Mouse (Mus musculus) embryo, embryonic 10.5 days (tissue): ENCODE data around the gene Ube2f.

Experiments
- DNase-seq: peaks from one replicate; pipeline ENCODE4 v3.0.0-alpha.2; 2015; ENCODE audit warnings: low spot score

The Ube2f gene

GRCm38 (mm10) chr1:91299026-91299706, 49.1 kb downstream of the Ube2f start:
- peak; percentile 6 for DNase-seq

GRCm38 (mm10) chr1:91299707-91300426, 49.8 kb downstream of the Ube2f start:
- DNase-seq, result peak; percentile 15

GRCm38 (mm10) chr1:91301206-91301920, 51.3 kb downstream of the Ube2f start:
- DNase-seq, result no peak

DNA sequence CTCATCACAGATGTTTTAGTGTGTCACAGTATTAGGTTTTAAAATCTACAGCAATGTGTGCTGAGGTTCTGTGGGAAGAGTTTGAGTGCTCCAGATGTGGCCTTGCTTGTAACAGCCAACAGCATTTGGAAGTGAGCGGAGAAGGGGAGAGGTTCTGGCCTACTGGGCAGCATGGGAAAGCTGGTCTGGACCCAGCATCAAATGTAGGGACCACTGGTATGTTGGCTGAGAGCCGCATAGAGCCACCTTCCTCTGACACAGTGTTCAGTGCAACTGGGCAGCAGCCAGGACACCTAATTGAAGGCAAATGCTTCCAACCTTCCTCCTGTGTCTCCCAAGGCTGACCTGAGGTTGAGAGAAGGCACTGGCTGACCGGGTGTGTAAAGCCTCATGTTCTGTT, 51.9 kb downstream of the Ube2f start:
- no peak for DNase-seq

- DNase-seq, result no peak
These were observed 54.5 kb downstream of the Ube2f start for GRCm38 (mm10) chr1:91304621-91305020.

- DNase-seq, result no peak
These were observed 59.4 kb downstream of the Ube2f start for GRCm38 (mm10) chr1:91309366-91310085.

DNA sequence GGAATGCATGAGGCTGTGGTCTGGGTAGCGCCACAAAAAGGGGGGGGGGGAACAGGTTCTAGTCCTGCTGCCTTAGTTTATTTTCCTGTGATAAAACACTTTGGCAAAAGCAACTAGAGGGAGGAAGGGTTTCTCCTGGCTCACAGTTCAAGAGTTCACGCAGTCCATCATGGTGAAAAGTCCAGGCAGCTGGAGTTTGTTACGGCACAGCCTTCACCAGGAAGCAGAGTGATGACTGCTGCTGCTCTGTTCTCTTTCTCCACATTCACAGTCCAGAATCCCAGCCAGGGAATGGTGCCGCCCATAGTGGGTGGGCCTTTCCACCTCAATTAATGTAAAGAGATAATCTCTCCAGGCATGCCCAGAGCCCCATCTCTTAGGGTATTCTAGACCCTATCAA, 62.2 kb downstream of the Ube2f start:
- DNase-seq, result no peak

- peak; percentile 61 for DNase-seq
These were observed 63.1 kb downstream of the Ube2f start for GRCm38 (mm10) chr1:91313251-91313650.

- DNase-seq, result no peak
These were observed 67.6 kb downstream of the Ube2f start for GRCm38 (mm10) chr1:91317656-91318055.

DNA sequence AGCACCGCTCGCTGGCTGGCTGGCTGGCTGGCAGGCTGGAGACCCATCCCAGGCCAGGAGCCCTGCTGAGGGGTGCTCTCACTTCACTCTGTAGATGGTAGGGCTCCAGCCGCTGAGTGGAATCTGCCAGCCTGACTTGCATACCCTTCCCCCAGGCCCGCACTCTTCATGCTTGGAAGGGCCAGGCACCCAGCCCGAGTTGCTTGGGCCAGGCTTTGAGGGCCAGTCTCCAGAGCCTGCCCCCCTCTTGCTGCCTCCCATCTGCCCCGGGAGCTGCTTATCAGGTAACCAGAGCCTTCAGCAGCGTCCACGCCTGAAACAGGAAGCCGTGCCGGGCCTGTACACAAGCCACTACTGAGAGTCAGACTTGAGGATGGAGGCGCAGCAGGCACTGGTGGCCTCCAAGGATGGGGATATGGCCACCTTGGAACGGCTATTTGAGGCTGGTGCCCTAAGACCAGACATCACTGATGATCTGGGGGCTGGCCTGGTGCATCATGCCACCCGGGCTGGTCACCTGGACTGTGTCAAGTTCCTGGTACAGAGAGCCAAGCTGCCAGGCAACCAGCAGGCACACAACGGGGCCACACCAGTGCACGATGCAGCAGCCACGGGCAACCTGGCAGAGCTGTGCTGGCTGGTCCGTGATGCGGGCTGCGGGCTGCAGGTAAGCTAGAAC, 71.8 kb downstream of the Ube2f start, which contains the start of gene Espnl:
Espnl (plus strand) TSS at position 316 of the 679 bp plus-strand sequence.
- DNase-seq, result no peak

DNA sequence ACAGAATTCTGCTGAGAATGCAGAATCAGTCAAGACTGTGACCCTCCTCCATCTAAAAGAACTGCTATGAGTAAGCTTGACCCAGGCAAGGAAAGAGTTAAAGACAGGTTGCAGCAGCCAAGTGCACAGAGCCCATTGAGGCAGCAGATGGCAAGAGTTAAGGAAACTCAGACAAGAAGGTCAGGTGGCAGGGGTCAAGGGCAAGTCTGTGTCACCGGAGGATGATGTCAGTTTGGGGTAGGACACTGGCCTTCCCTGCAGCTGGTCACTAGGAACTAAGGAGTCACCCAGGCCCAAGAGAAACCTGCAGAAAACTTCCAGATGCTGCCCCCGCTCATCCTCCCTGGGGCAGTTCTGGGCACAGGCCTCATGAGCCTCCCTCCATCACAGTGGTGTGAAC, 74.5 kb downstream of the Ube2f start:
- DNase-seq, result no peak

DNA sequence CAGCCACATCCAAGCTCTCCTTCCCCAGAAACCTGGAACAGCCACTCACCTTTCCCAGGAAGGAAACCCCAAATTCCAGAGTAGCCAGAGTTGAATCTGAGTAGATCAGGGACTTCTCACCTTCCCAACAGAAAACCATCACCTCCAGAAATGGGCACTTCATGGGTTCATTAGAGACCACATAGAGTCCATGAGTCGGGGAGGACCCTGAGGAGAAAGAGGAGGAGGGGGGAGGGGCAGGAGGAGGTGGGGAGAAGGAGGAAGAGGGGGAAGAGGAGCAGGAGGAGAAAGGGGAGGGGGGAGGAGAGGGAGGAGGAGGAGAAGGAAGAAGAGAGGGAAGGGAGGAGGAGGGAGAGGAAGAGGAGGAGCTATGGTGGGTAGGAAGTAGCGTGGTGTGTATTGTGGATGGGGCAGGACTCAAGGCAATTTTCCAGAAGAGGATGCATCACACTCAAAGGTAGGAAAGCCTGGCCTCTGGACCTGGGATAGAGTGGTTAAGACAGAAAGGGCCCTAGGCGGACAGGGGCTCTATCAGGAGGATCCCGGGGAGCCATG, 75.5 kb downstream of the Ube2f start:
- no peak for DNase-seq

GRCm38 (mm10) chr1:91332102-91332501, 82.0 kb downstream of the Ube2f start:
- no peak for DNase-seq

DNA sequence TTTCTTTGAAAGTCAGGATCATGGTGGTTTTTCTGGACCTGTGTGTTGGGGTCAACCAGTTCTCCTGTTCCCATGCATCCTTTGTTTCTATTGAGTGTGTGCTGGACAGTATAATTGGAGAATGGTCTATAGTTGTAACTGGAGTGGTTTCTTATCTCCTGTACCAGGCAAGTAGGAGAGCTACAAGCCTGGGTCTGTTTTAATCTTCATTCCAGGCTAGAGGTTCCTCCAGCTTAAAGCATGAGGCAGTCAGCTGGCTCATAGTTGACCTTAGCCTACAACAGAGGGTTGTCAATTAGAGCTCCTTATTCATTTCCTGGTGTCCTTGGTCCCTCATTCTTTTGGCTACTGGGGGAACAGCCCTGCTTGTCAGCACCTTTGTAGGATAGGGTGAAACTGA, 83.5 kb downstream of the Ube2f start:
- no peak for DNase-seq

GRCm38 (mm10) chr1:91337355-91337754, 87.3 kb downstream of the Ube2f start:
- no peak for DNase-seq
